Mouse (Mus musculus) heart, postnatal 0 days (tissue): ENCODE measurements around the gene Simc1.

Source experiments
- CTCF ChIP-seq: IDR thresholded peaks from 2 replicates; pipeline ENCODE4 v1.5.1; 2016; ENCODE audit warnings: antibody characterized with exemption, control low read depth, low read depth
- EP300 ChIP-seq: IDR thresholded peaks from 2 replicates; pipeline ENCODE4 v1.6.1; 2016; ENCODE audit warnings: antibody characterized with exemption, low read depth

GRCm38 (mm10) chr13:54505920-54506319, 2.3 kb downstream of the Simc1 start:
- TF ChIP-seq CTCF (no peak), EP300 (no peak)
